10 mouse cellular contexts compared by ENCODE assay signal in genomic region chr4:130005593-130005992, GRCm38 (mm10).
DNase-seq lines count a peak whose midpoint lies in the region.
"Had no signal": no experiment of that assay in that cellular context is flagged by ENCODE, and none has a peak within 500 bp of the region (broad histone marks: within the 10 kb centered on the region; RNA-seq: fewer than 3 reads in every experiment).

No protein-coding gene starts in this region.

- DNase-seq in kidney, postnatal 4 days: peak; percentile 48 to 60
- DNase-seq in kidney, adult 11 months: no peak
- DNase-seq in right cerebral cortex, postnatal 25 days: peak; percentile 49
- DNase-seq in right cerebral cortex, postnatal 36 days (ENCODE audit: low spot score in 2 of 2): no peak
- peak; percentile 73 for DNase-seq in WW6 (ENCODE audit: low read depth, low spot score)
- peak; percentile 52 for DNase-seq in retina, postnatal 1 day
- DNase-seq in frontal cortex, postnatal 25 days (ENCODE audit: low spot score in 2 of 2): no peak
- DNase-seq: adrenal gland, adult 2 months; heart, adult 18-20 months; kidney, adult 2 months had no signal

Comparison
In these comparisons a context has a peak if more than half of its experiments do, and no peak if none do; other contexts are left out.
1. DNase-seq: peak in kidney, postnatal 4 days (2 of 2), right cerebral cortex, postnatal 25 days (single experiment), WW6 (single experiment) and retina, postnatal 1 day (single experiment); none in kidney, adult 11 months (single experiment), right cerebral cortex, postnatal 36 days (0 of 2) and frontal cortex, postnatal 25 days (0 of 2).